Mouse (Mus musculus): ENCODE results near the gene Sod1.

DNA sequence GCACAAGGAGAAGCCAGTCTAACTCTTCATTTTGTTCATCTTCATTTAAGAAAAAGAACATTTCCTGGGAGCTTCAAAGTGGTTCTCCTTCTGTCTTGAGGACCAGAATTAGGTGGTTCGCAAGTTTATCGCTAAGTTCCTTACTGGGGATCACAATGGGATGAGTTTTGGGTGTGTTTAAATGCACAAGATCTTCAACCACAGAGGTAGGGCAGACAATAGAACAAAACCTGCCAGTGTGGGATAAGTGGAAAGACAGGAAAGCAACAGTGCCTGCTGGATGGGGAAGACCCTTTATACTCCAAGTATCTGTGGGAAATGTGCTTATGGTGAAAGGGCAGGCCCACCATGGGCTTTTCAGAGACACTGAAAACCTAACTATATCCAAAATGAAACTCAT is 15.7 kb upstream of the Sod1 start:
- TF ChIP-seq POLR2A (IDR thresholded peaks at IDR 0.05; ENCODE audit: extremely low read depth, insufficient read depth, low read length) (no peak), CTCF (IDR thresholded peaks at IDR 0.05; ENCODE audit: extremely low read depth, insufficient read depth, low read length) (no peak)
